Comparison of ENCODE assay signal across 9 mouse cellular contexts in genomic region chr12:100268011-100268410, GRCm38 (mm10).
DNase-seq lines count a peak whose midpoint lies in the region; ATAC-seq and TF ChIP-seq lines count a peak whose summit lies in the region.
"Had no signal": no experiment of that assay in that cellular context is flagged by ENCODE, and none has a peak within 500 bp of the region (broad histone marks: within the 10 kb centered on the region; RNA-seq: fewer than 3 reads in every experiment).

No protein-coding gene starts in this region.

- no peak overlapping the region for H3K4me3 ChIP-seq in lung, postnatal 0 days (ENCODE audit: low read depth, low read length)
- H3K4me3 ChIP-seq in kidney, postnatal 0 days (replicated peaks; ENCODE audit: low read depth, low read length), result no peak overlapping the region

- no peak for TF ChIP-seq CTCF in lung, postnatal 0 days (IDR thresholded peaks at IDR 0.05)
- no peak for TF ChIP-seq CTCF in kidney, postnatal 0 days (IDR thresholded peaks at IDR 0.05; ENCODE audit: low read depth)

- H3K36me3 ChIP-seq in lung, postnatal 0 days (ENCODE audit: insufficient read depth, low read length), result no peaks in the 10 kb centered on the region
- H3K36me3 ChIP-seq in kidney, postnatal 0 days (ENCODE audit: insufficient read depth, low read length), result no peaks in the 10 kb centered on the region

- no peak overlapping the region for H3K9ac ChIP-seq in lung, postnatal 0 days (replicated peaks; ENCODE audit: low read depth)
- no peak overlapping the region for H3K9ac ChIP-seq in kidney, postnatal 0 days (ENCODE audit: low read depth, low read length)

- no peak for TF ChIP-seq EP300 in lung, postnatal 0 days (IDR thresholded peaks at IDR 0.05)

- H3K4me1 ChIP-seq in lung, postnatal 0 days (ENCODE audit: insufficient read depth, low read depth, low read length), result no peaks in the 10 kb centered on the region
- H3K4me1 ChIP-seq in kidney, postnatal 0 days (replicated peaks; ENCODE audit: insufficient read depth, low read length), result no peaks in the 10 kb centered on the region

- H3K27me3 ChIP-seq in lung, postnatal 0 days (replicated peaks; ENCODE audit: insufficient read depth, low read length), result no peaks in the 10 kb centered on the region; the same call in 1 of the 2 replicates
- no peaks in the 10 kb centered on the region for H3K27me3 ChIP-seq in kidney, postnatal 0 days (ENCODE audit: insufficient read depth, low read length)

- ATAC-seq in lung, postnatal 0 days, result peak; percentile 59
- no peak for ATAC-seq in kidney, postnatal 0 days (replicated peaks; ENCODE audit: low FRiP score, low read depth)
- ATAC-seq: Patski had no signal

- no peak overlapping the region for H3K4me2 ChIP-seq in lung, postnatal 0 days (replicated peaks; ENCODE audit: low read depth, low read length)
- no peak overlapping the region for H3K4me2 ChIP-seq in kidney, postnatal 0 days (ENCODE audit: low read length)

- intact Hi-C loops in left cerebral cortex, postnatal 36 days (cut with DNase I), result loop anchor here (5.0 to 10.0 kb wide), 2 partner anchors 41 to 63 kb away; no protein-coding TSS in a partner anchor

- WGBS in lung, postnatal 0 days, result 12% methylated on average over 6 of the region's 6 CpGs
- WGBS in kidney, postnatal 0 days, result 7% methylated on average over 6 of the region's 6 CpGs

- H3K9me3 ChIP-seq in lung, postnatal 0 days (ENCODE audit: low read length), result no peaks in the 10 kb centered on the region
- no peaks in the 10 kb centered on the region for H3K9me3 ChIP-seq in kidney, postnatal 0 days (replicated peaks; ENCODE audit: low read length)

- no peak overlapping the region for H3K27ac ChIP-seq in lung, postnatal 0 days (ENCODE audit: low read length)
- no peak overlapping the region for H3K27ac ChIP-seq in kidney, postnatal 0 days

- DNase-seq in cerebellum, postnatal 10 days, result peak; percentile 70 to 75
- DNase-seq in cerebellum, adult 11 months, result no peak
- peak; percentile 72 for DNase-seq in lung, postnatal 0 days (ENCODE audit: low spot score)
- DNase-seq in lung, postnatal 25 days (ENCODE audit: low spot score), result no peak
- DNase-seq in c-Kit-positive CD71-negative TER-119-negative erythroid progenitor cells, embryonic 14.5 days (ENCODE audit: low read depth), result peak; percentile 66
- DNase-seq in kidney, postnatal 0 days (ENCODE audit: low spot score), result peak; percentile 87
- DNase-seq in retina, postnatal 1 day, result peak; percentile 81
- DNase-seq in left cerebral cortex, postnatal 36 days (ENCODE audit: low spot score in 2 of 2), result no peak

Comparison
In these comparisons a context has a peak if more than half of its experiments do, and no peak if none do; other contexts are left out.
1. DNase-seq: peak in cerebellum, postnatal 10 days (2 of 2), lung, postnatal 0 days (single experiment), c-Kit-positive CD71-negative TER-119-negative erythroid progenitor cells, embryonic 14.5 days (single experiment), kidney, postnatal 0 days (single experiment) and retina, postnatal 1 day (single experiment); none in cerebellum, adult 11 months (single experiment), lung, postnatal 25 days (single experiment) and left cerebral cortex, postnatal 36 days (0 of 2).